Mouse (Mus musculus) stomach, embryonic 14.5 days (tissue): ENCODE data around the gene Tfcp2. TPM values are rescaled to one million over a fixed set of nuclear protein-coding genes. Genes with fewer than 3 reads are reported as not detected.

Experiments
- ATAC-seq: fragments of 200-750 bp; cut with Nextera tagmentation; 2 replicates; pipeline ENCODE4 v1.8.0; 2017; ENCODE audit warnings: low read depth, moderate TSS enrichment; ENCODE audit not compliant: insufficient number of reproducible peaks, insufficient read depth, low FRiP score
- H3K27ac ChIP-seq: fragments of 300-500 bp; sonication (generic); 2 replicates; pipeline ENCODE4 v1.5.1; 2014; ENCODE audit warnings: mild to moderate bottlenecking, low read length, moderate library complexity, mixed read lengths
- H3K27me3 ChIP-seq: fragments of 300-500 bp; sonication (generic); 2 replicates; pipeline ENCODE4 v1.6.1; 2014; ENCODE audit warnings: low read length, control low read depth, mixed read lengths; ENCODE audit not compliant: control insufficient read depth, insufficient read depth
- H3K36me3 ChIP-seq: fragments of 300-500 bp; sonication (generic); 2 replicates; pipeline ENCODE4 v1.6.1; 2014; ENCODE audit warnings: mild to moderate bottlenecking, control low read depth, low read length, moderate library complexity, mixed read lengths; ENCODE audit not compliant: control insufficient read depth, insufficient read depth
- H3K4me1 ChIP-seq: fragments of 300-500 bp; sonication (generic); 2 replicates; pipeline ENCODE4 v1.6.1; 2014; ENCODE audit warnings: low read length, control low read depth, mixed read lengths; ENCODE audit not compliant: control insufficient read depth, insufficient read depth
- H3K4me2 ChIP-seq: fragments of 300-500 bp; sonication (generic); replicated peaks from 2 replicates; pipeline ENCODE4 v1.6.1; 2014; ENCODE audit warnings: low read depth, low read length, control low read depth
- H3K4me3 ChIP-seq: fragments of 300-500 bp; sonication (generic); 2 replicates; pipeline ENCODE4 v1.5.1; 2014; ENCODE audit warnings: low read depth, low read length, control low read depth
- H3K9ac ChIP-seq: fragments of 300-500 bp; sonication (generic); replicated peaks from 2 replicates; pipeline ENCODE4 v1.6.1; 2014; ENCODE audit warnings: low read depth, mild to moderate bottlenecking, control low read depth, low read length, moderate library complexity, mixed read lengths
- H3K9me3 ChIP-seq: fragments of 300-500 bp; sonication (generic); 2 replicates; pipeline ENCODE4 v1.6.1; 2016; ENCODE audit warnings: low read depth, low read length, control low read depth; ENCODE audit not compliant: control insufficient read depth
- WGBS: fragments of 180-500 bp; shearing (Covaris S2); extraction: QIAGEN DNeasy Blood & Tissue Kit; methylation state at CpG from one replicate; pipeline ENCODE4 v1.1.7; 2014; 5-methylcytosine and 5-hydroxymethylcytosine counted together
- polyA plus RNA-seq: library from polyadenylated mRNA; unstranded; fragments of >200 nt; fragmentation: Nextera tagmentation; extraction: Ambion mirVana; gene quantifications from 2 replicates; pipeline ENCODE4 v1.2.1, GENCODE M21; 2014

Tfcp2 gene
- polyA plus RNA-seq, 1 experiment from 2014 or later = 30.1 TPM

- WGBS = 60% methylated on average over 8 of the region's 8 CpGs
- H3K4me1 ChIP-seq = no peaks in the 10 kb centered on the region
- no peak for ATAC-seq
Observed at GRCm38 (mm10) chr15:100590436-100590835, 38.6 kb upstream of the Tfcp2 start.

GRCm38 (mm10) chr15:100588297-100588696 is 36.5 kb upstream of the Tfcp2 start:
- H3K4me3 ChIP-seq = no peak overlapping the region
- H3K4me1 ChIP-seq = no peaks in the 10 kb centered on the region
- H3K27ac ChIP-seq = no peak overlapping the region
- no peak overlapping the region for H3K4me2 ChIP-seq
- 86% methylated on average over 6 of the region's 6 CpGs for WGBS
- H3K9me3 ChIP-seq = no peaks in the 10 kb centered on the region
- no peak for ATAC-seq
- H3K36me3 ChIP-seq = no peaks in the 10 kb centered on the region; the same call in 1 of the 2 replicates
- no peak overlapping the region for H3K9ac ChIP-seq
- H3K27me3 ChIP-seq = no peaks in the 10 kb centered on the region

More at GRCm38 (mm10) chr15:100590436-100590835, 38.6 kb upstream of the Tfcp2 start:
- Histone ChIP-seq H3K4me2 (no peak overlapping the region), H3K4me3 (no peak overlapping the region), H3K9me3 (no peaks in the 10 kb centered on the region), H3K27me3 (no peaks in the 10 kb centered on the region), H3K36me3 (no peaks in the 10 kb centered on the region; the same call in 1 of the 2 replicates), H3K27ac (no peak overlapping the region), H3K9ac (no peak overlapping the region)

- Histone ChIP-seq H3K36me3 (no peaks in the 10 kb centered on the region; the same call in 1 of the 2 replicates), H3K4me1 (no peaks in the 10 kb centered on the region), H3K9ac (no peak overlapping the region), H3K4me2 (no peak overlapping the region), H3K9me3 (no peaks in the 10 kb centered on the region), H3K27ac (no peak overlapping the region), H3K27me3 (no peaks in the 10 kb centered on the region), H3K4me3 (no peak overlapping the region)
- no peak for ATAC-seq
- 78% methylated on average over 4 of the region's 4 CpGs for WGBS
Observed at GRCm38 (mm10) chr15:100587166-100587565, 35.4 kb upstream of the Tfcp2 start.

GRCm38 (mm10) chr15:100585931-100586330 is 34.1 kb upstream of the Tfcp2 start:
- H3K9ac ChIP-seq = no peak overlapping the region
- no peak for ATAC-seq
- no peaks in the 10 kb centered on the region for H3K4me1 ChIP-seq
- H3K27me3 ChIP-seq = no peaks in the 10 kb centered on the region
- no peaks in the 10 kb centered on the region for H3K9me3 ChIP-seq
- H3K4me3 ChIP-seq = no peak overlapping the region
- WGBS = 95% methylated on average over 16 of the region's 16 CpGs
- H3K27ac ChIP-seq = no peak overlapping the region
- no peaks in the 10 kb centered on the region; the same call in 1 of the 2 replicates for H3K36me3 ChIP-seq
- H3K4me2 ChIP-seq = no peak overlapping the region

- ATAC-seq = no peak
- peaks cover under 1% of the 10 kb centered on the region; the same call in 1 of the 2 replicates for H3K4me1 ChIP-seq
- 85% methylated on average over 10 of the region's 10 CpGs for WGBS
Observed at GRCm38 (mm10) chr15:100580108-100580507, 28.3 kb upstream of the Tfcp2 start.

GRCm38 (mm10) chr15:100577972-100578371 is 26.2 kb upstream of the Tfcp2 start:
- Histone ChIP-seq H3K9me3 (no peaks in the 10 kb centered on the region), H3K27me3 (no peaks in the 10 kb centered on the region), H3K9ac (no peak overlapping the region), H3K4me2 (no peak overlapping the region), H3K36me3 (no peaks in the 10 kb centered on the region; the same call in 1 of the 2 replicates), H3K4me3 (no peak overlapping the region), H3K4me1 (peaks cover 16% of the 10 kb centered on the region), H3K27ac (no peak overlapping the region)
- 83% methylated on average over 16 of the region's 16 CpGs for WGBS
- ATAC-seq = no peak

More at GRCm38 (mm10) chr15:100580108-100580507, 28.3 kb upstream of the Tfcp2 start:
- Histone ChIP-seq H3K4me2 (no peak overlapping the region), H3K9me3 (no peaks in the 10 kb centered on the region), H3K4me3 (no peak overlapping the region), H3K27me3 (no peaks in the 10 kb centered on the region), H3K36me3 (no peaks in the 10 kb centered on the region; the same call in 1 of the 2 replicates), H3K27ac (no peak overlapping the region), H3K9ac (no peak overlapping the region)

GRCm38 (mm10) chr15:100576810-100577209 is 25.0 kb upstream of the Tfcp2 start:
- 84% methylated on average over 6 of the region's 6 CpGs for WGBS
- no peaks in the 10 kb centered on the region for H3K27me3 ChIP-seq
- H3K27ac ChIP-seq = no peak overlapping the region
- no peak for ATAC-seq
- H3K4me3 ChIP-seq = no peak overlapping the region
- H3K4me1 ChIP-seq = peaks cover 16% of the 10 kb centered on the region
- no peaks in the 10 kb centered on the region; the same call in 1 of the 2 replicates for H3K36me3 ChIP-seq
- H3K9ac ChIP-seq = no peak overlapping the region
- no peak overlapping the region for H3K4me2 ChIP-seq
- H3K9me3 ChIP-seq = no peaks in the 10 kb centered on the region

GRCm38 (mm10) chr15:100576392-100576791 is 24.6 kb upstream of the Tfcp2 start:
- 85% methylated on average over 6 of the region's 6 CpGs for WGBS
- Histone ChIP-seq H3K9me3 (no peaks in the 10 kb centered on the region), H3K27me3 (no peaks in the 10 kb centered on the region), H3K4me3 (no peak overlapping the region), H3K27ac (no peak overlapping the region), H3K4me2 (no peak overlapping the region), H3K9ac (no peak overlapping the region), H3K4me1 (peaks cover 16% of the 10 kb centered on the region), H3K36me3 (no peaks in the 10 kb centered on the region; the same call in 1 of the 2 replicates)
- ATAC-seq = no peak

GRCm38 (mm10) chr15:100575366-100575765 is 23.6 kb upstream of the Tfcp2 start:
- Histone ChIP-seq H3K4me2 (no peak overlapping the region), H3K4me3 (no peak overlapping the region), H3K9me3 (no peaks in the 10 kb centered on the region), H3K36me3 (no peaks in the 10 kb centered on the region; the same call in 1 of the 2 replicates), H3K27ac (no peak overlapping the region), H3K27me3 (no peaks in the 10 kb centered on the region), H3K9ac (no peak overlapping the region), H3K4me1 (peaks cover 16% of the 10 kb centered on the region)
- ATAC-seq = no peak
- 84% methylated on average over 12 of the region's 12 CpGs for WGBS
